Mouse (Mus musculus) hindbrain, embryonic 15.5 days (tissue): ENCODE measurements around the gene Fbxo27. TPM values are rescaled to one million over a fixed set of nuclear protein-coding genes. Genes with fewer than 3 reads are reported as not detected.

Source experiments
- ATAC-seq: fragments of 200-750 bp; cut with Nextera tagmentation; 2 replicates; pipeline ENCODE4 v1.8.0; 2017; ENCODE audit warnings: low read depth, moderate number of reproducible peaks, moderate TSS enrichment; ENCODE audit not compliant: low FRiP score
- H3K27ac ChIP-seq: fragments of 300-500 bp; sonication (generic); replicated peaks from 2 replicates; pipeline ENCODE4 v1.5.1; 2015; ENCODE audit warnings: mild to moderate bottlenecking, inconsistent platforms
- H3K27me3 ChIP-seq: fragments of 300-500 bp; sonication (generic); 2 replicates; pipeline ENCODE4 v1.6.1; 2015; ENCODE audit warnings: control low read depth, inconsistent platforms
- H3K36me3 ChIP-seq: fragments of 300-500 bp; sonication (generic); 2 replicates; pipeline ENCODE4 v1.6.1; 2015; ENCODE audit warnings: control low read depth, inconsistent platforms
- H3K4me1 ChIP-seq: fragments of 300-500 bp; sonication (generic); replicated peaks from 2 replicates; pipeline ENCODE4 v1.6.1; 2015; ENCODE audit warnings: control low read depth, inconsistent platforms
- H3K4me2 ChIP-seq: fragments of 300-500 bp; sonication (generic); 2 replicates; pipeline ENCODE4 v1.6.1; 2015; ENCODE audit warnings: moderate library complexity, mild to moderate bottlenecking, inconsistent platforms
- H3K4me3 ChIP-seq: fragments of 300-500 bp; sonication (generic); 2 replicates; pipeline ENCODE4 v1.5.1; 2015; ENCODE audit warnings: mild to moderate bottlenecking, inconsistent platforms
- H3K9ac ChIP-seq: fragments of 300-500 bp; sonication (generic); 2 replicates; pipeline ENCODE4 v1.6.1; 2015; ENCODE audit warnings: inconsistent platforms
- H3K9me3 ChIP-seq: fragments of 300-500 bp; sonication (generic); 2 replicates; pipeline ENCODE4 v1.6.1; 2016; ENCODE audit warnings: control low read depth, inconsistent platforms
- WGBS: fragments of 180-500 bp; shearing (Covaris S2); methylation state at CpG from one replicate; pipeline ENCODE4 v1.1.7; 2015; 5-methylcytosine and 5-hydroxymethylcytosine counted together
- polyA plus RNA-seq: library from polyadenylated mRNA; unstranded; fragments of >200 nt; fragmentation: Nextera tagmentation; extraction: Ambion mirVana; gene quantifications from 2 replicates; pipeline ENCODE4 v1.2.1, GENCODE M21; 2015

Gene Fbxo27
- polyA plus RNA-seq, 1 experiment from 2014 or later = 13.4 TPM

DNA sequence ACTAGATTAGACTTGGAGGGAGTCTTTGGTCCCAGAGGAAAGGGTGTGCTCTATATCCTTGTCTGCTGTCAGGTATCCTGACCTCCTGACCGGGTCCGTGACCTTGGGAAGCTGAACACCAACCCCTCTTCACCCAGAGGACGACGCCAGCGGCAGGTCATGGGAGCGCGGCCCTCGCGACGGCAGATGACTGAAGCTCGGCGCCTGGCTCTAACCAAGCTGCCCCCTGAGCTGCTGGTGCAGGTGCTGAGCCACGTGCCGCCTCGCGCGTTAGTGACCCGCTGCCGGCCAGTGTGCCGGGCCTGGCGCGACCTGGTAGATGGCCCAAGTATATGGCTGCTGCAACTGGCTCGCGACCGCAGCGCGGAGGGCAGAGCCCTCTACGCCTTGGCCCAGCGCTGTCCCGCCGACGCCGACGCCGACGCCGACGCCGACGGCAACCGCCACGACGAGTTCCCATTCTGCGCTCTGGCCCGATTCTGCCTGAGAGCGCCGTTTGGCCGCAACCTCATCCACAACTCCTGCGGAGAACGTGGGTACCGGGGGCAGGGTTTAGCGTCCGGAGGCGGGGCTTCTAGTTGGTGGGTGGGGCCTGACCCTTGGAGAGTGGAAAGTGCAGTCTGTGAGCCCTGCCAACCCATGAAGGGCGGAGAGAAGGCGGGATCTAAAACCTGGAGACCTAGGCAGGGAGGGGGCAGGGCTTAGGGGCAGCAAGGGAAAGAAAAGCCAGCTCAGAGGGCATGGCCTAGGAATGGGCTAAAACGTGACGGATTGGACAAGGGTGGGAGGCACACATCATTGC lies 39.9 kb downstream of the Fbxo27 start:
- WGBS = 3% methylated on average over 58 of the region's 58 CpGs
- peak; percentile 70 for ATAC-seq
- Histone ChIP-seq H3K4me3 (peak overlapping the region; percentile 45), H3K4me1 (peaks cover 15% of the 10 kb centered on the region; the same call in 1 of the 2 replicates), H3K9ac (peak overlapping the region; percentile 36), H3K4me2 (peak overlapping the region; percentile 65), H3K36me3 (peaks cover 8% of the 10 kb centered on the region; the same call in 1 of the 2 replicates), H3K27me3 (peaks cover 15% of the 10 kb centered on the region), H3K9me3 (no peaks in the 10 kb centered on the region), H3K27ac (no peak overlapping the region)

- Histone ChIP-seq H3K9me3 (no peaks in the 10 kb centered on the region), H3K4me2 (peak overlapping the region; percentile 65), H3K36me3 (peaks cover 9% of the 10 kb centered on the region; the same call in 1 of the 2 replicates), H3K9ac (peak overlapping the region; percentile 36; the same call in 1 of the 2 replicates), H3K27ac (no peak overlapping the region), H3K27me3 (peaks cover 15% of the 10 kb centered on the region), H3K4me1 (peaks cover 11% of the 10 kb centered on the region; the same call in 1 of the 2 replicates), H3K4me3 (peak overlapping the region; percentile 45)
- WGBS = 14% methylated on average over 11 of the region's 11 CpGs
- no peak for ATAC-seq
These were observed 40.6 kb downstream of the Fbxo27 start for GRCm38 (mm10) chr7:28733211-28733610.

GRCm38 (mm10) chr7:28735701-28736100 lies 43.1 kb downstream of the Fbxo27 start:
- Histone ChIP-seq H3K27ac (no peak overlapping the region), H3K4me3 (no peak overlapping the region), H3K4me1 (peaks cover 15% of the 10 kb centered on the region), H3K4me2 (no peak overlapping the region), H3K9ac (no peak overlapping the region), H3K9me3 (no peaks in the 10 kb centered on the region), H3K36me3 (peaks cover 15% of the 10 kb centered on the region; the same call in 1 of the 2 replicates), H3K27me3 (peaks cover 15% of the 10 kb centered on the region)
- no peak for ATAC-seq
- WGBS = 85% methylated on average over 6 of the region's 6 CpGs

DNA sequence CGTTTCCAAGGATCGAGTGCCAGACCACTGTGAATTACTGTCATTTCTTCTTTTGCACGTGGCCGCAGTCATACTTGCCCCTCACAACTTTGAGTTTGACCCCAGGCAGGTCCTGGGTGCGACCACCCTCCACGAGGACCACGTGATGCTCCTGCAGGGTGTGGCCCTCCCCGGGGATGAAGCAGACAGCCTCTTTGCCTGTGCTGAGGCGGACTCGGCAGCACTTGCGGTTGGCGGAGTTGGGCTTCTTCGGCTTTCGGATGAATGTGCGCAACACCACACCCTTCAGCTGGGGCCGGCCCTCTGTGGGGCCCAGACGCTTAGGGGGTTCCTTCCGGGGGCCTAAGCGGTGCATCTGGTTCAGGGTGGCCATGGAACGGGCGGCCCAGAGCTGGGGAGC lies 47.2 kb downstream of the Fbxo27 start:
- no peak for ATAC-seq
- Histone ChIP-seq H3K4me1 (peaks cover 19% of the 10 kb centered on the region), H3K4me3 (no peak overlapping the region), H3K36me3 (peaks cover 15% of the 10 kb centered on the region; the same call in 1 of the 2 replicates), H3K4me2 (no peak overlapping the region), H3K27ac (no peak overlapping the region), H3K9ac (no peak overlapping the region), H3K27me3 (no peaks in the 10 kb centered on the region), H3K9me3 (no peaks in the 10 kb centered on the region)
- 94% methylated on average over 21 of the region's 21 CpGs for WGBS

GRCm38 (mm10) chr7:28740949-28741348 lies 48.3 kb downstream of the Fbxo27 start:
- Histone ChIP-seq H3K27ac (peak overlapping the region; percentile 71), H3K9ac (peak overlapping the region; percentile 85), H3K4me3 (peak overlapping the region; percentile 53), H3K4me1 (peaks cover 19% of the 10 kb centered on the region), H3K36me3 (peaks cover 15% of the 10 kb centered on the region; the same call in 1 of the 2 replicates), H3K9me3 (no peaks in the 10 kb centered on the region), H3K27me3 (no peaks in the 10 kb centered on the region), H3K4me2 (peak overlapping the region; percentile 83)
- 46% methylated on average over 9 of the region's 9 CpGs for WGBS
- no peak for ATAC-seq

GRCm38 (mm10) chr7:28741368-28741708 lies 48.7 kb downstream of the Fbxo27 start:
- no peaks in the 10 kb centered on the region for H3K9me3 ChIP-seq
- peak overlapping the region; percentile 53 for H3K4me3 ChIP-seq
- ATAC-seq = peak; percentile 31
- WGBS = 1% methylated on average over 13 of the region's 13 CpGs
- H3K9ac ChIP-seq = peak overlapping the region; percentile 85
- no peaks in the 10 kb centered on the region for H3K27me3 ChIP-seq
- peak overlapping the region; percentile 83 for H3K4me2 ChIP-seq
- H3K4me1 ChIP-seq = peaks cover 19% of the 10 kb centered on the region
- peak overlapping the region; percentile 71 for H3K27ac ChIP-seq
- peaks cover 15% of the 10 kb centered on the region; the same call in 1 of the 2 replicates for H3K36me3 ChIP-seq

DNA sequence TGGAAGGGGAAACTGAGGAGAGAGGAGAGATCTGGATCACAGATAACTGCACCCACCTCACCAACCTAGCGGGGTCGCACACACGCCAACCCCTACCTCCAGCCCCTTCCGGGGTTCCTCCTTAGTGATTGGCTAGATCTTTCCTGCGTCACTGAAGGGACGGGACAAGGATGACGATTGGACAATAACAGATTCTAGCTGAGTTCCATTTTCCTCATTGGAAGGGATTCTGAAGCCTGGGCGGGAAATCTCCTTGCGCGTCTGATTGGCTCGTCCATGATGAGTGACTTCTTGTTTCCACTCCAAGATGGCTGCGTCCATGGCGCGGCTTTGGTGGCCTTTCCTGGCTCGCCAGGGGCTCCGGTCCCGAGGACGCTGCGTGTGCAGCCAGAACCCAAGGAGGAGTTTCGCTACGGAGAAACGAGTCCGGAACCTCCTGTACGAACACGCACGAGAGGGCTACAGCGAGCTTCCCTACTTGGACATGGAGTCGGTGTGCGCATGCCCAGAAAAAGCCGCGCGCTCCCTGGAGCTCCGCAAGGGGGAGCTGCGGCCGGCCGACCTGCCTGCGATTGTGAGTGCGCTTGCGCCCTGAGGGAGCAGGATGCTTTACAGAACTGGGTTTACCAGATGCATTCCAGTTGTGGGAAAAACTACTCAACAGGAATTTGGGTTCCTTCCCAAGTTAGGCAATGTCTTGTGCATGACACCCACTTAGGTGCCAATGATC lies 49.2 kb downstream of the Fbxo27 start, which contains the start of the genes Mrps12 and Sars2:
Gene Mrps12, minus strand, starts transcription at position 112 of the 730 bp plus-strand sequence.
Gene Sars2, plus strand, starts transcription at position 284 of the 730 bp plus-strand sequence.
- Histone ChIP-seq H3K4me3 (peak within 1 kb of the TSS; percentile 53), H3K4me1 (peaks cover 19% of the 10 kb centered on the region), H3K9me3 (no peaks in the 10 kb centered on the region), H3K4me2 (peak within 1 kb of the TSS; percentile 83), H3K27ac (peak within 1 kb of the TSS; percentile 85), H3K9ac (peak within 1 kb of the TSS; percentile 85), H3K36me3 (peaks cover 14% of the 10 kb centered on the region; the same call in 1 of the 2 replicates), H3K27me3 (no peaks in the 10 kb centered on the region)
- ATAC-seq = peak; percentile 98
- WGBS = under 1% methylated on average over 39 of the region's 39 CpGs

Other genes with a start within 250 kb of the Fbxo27 start
- gene Lrfn1, start 240.9 kb upstream of the Fbxo27 start, polyA plus RNA-seq = 20.3 and 25.5 TPM in 2 replicates
- gene Ifnl2, start 182.4 kb upstream of the Fbxo27 start, polyA plus RNA-seq = not detected in 2 replicates
- gene Ifnl3, start 170.0 kb upstream of the Fbxo27 start, polyA plus RNA-seq = not detected in 2 replicates
- gene Sycn, start 152.0 kb upstream of the Fbxo27 start, polyA plus RNA-seq = not detected in 2 replicates
- gene Nccrp1, start 145.6 kb upstream of the Fbxo27 start, polyA plus RNA-seq = 0.19 TPM in 1 of 2 replicates, not detected in the other
- gene Samd4b, start 94.7 kb upstream of the Fbxo27 start, polyA plus RNA-seq = 23.3 and 28.1 TPM in 2 replicates
- gene Pak4, start 94.7 kb upstream of the Fbxo27 start, polyA plus RNA-seq = 20.2 TPM in 2 replicates
- gene Acp7, start 61.5 kb upstream of the Fbxo27 start, polyA plus RNA-seq = 0.29 and 0.33 TPM in 2 replicates
- gene Fbxo17, start 24.0 kb downstream of the Fbxo27 start, polyA plus RNA-seq = 4.1 and 5.2 TPM in 2 replicates
- gene Mrps12, start 49.0 kb downstream of the Fbxo27 start, polyA plus RNA-seq = 113 TPM in 2 replicates
- gene Sars2, start 49.1 kb downstream of the Fbxo27 start, polyA plus RNA-seq = 19.5 TPM in 2 replicates
- 0.54 and 0.71 TPM in 2 replicates for gene Ccer2, start 63.3 kb downstream of the Fbxo27 start, polyA plus RNA-seq
- gene Sirt2, start 73.9 kb downstream of the Fbxo27 start, polyA plus RNA-seq = 112 and 125 TPM in 2 replicates
- 66.3 and 69.0 TPM in 2 replicates for gene Nfkbib, start 74.7 kb downstream of the Fbxo27 start, polyA plus RNA-seq
- gene Rinl, start 96.1 kb downstream of the Fbxo27 start, polyA plus RNA-seq = 2.6 and 2.7 TPM in 2 replicates
- 162 and 180 TPM in 2 replicates for gene Hnrnpl, start 115.7 kb downstream of the Fbxo27 start, polyA plus RNA-seq
- gene Ech1, start 132.4 kb downstream of the Fbxo27 start, polyA plus RNA-seq = 97.8 and 98.0 TPM in 2 replicates
- gene Lgals4, start 141.0 kb downstream of the Fbxo27 start, polyA plus RNA-seq = 5.7 and 7.2 TPM in 2 replicates
- 4.7 and 7.9 TPM in 2 replicates for gene Lgals7, start 171.0 kb downstream of the Fbxo27 start, polyA plus RNA-seq
- gene Capn12, start 188.6 kb downstream of the Fbxo27 start, polyA plus RNA-seq = 0.51 and 0.58 TPM in 2 replicates